Mouse (Mus musculus) embryonic fibroblast, embryonic 13.5 days (primary cell): ENCODE results near the gene Upk2.

Source experiments
- CTCF ChIP-seq: IDR thresholded peaks from 2 replicates; pipeline ENCODE4 v1.5.1; 2011; ENCODE audit warnings: mild to moderate bottlenecking, control low read depth, low read length, moderate library complexity, borderline replicate concordance; ENCODE audit not compliant: insufficient read depth
- POLR2A ChIP-seq: IDR thresholded peaks from 2 replicates; pipeline ENCODE4 v1.6.1; 2011; ENCODE audit warnings: low read depth, mild to moderate bottlenecking, control low read depth, low read length, moderate library complexity

GRCm38 (mm10) chr9:44440961-44441360 lies 13.8 kb downstream of the Upk2 start, which contains the start of gene Foxr1:
- no peak for TF ChIP-seq CTCF
- no peak for TF ChIP-seq POLR2A
